Mouse (Mus musculus) forebrain, embryonic 15.5 days (tissue): Measurements from ENCODE around the gene Jmjd1c. TPM values are rescaled to one million over a fixed set of nuclear protein-coding genes. Genes with fewer than 3 reads are reported as not detected.
A peak's percentile ranks its signal among the peaks of the same experiment; 100 is the strongest.

ENCODE experiments used
- ATAC-seq: fragments of 200-750 bp; cut with Nextera tagmentation; replicated peaks from 2 replicates; pipeline ENCODE4 v1.8.0; 2017; ENCODE audit warnings: mild to moderate bottlenecking, moderate TSS enrichment, moderate library complexity
- H3K27ac ChIP-seq: fragments of 300-500 bp; sonication (generic); replicated peaks from 2 replicates; pipeline ENCODE4 v1.5.1; 2015; ENCODE audit warnings: mild to moderate bottlenecking, inconsistent platforms
- H3K27me3 ChIP-seq: fragments of 300-500 bp; sonication (generic); 2 replicates; pipeline ENCODE4 v1.6.1; 2015; ENCODE audit warnings: inconsistent platforms
- H3K36me3 ChIP-seq: fragments of 300-500 bp; sonication (generic); 2 replicates; pipeline ENCODE4 v1.6.1; 2015; ENCODE audit warnings: mild to moderate bottlenecking, inconsistent platforms
- H3K4me1 ChIP-seq: fragments of 300-500 bp; sonication (generic); 2 replicates; pipeline ENCODE4 v1.6.1; 2015; ENCODE audit warnings: inconsistent platforms
- H3K4me2 ChIP-seq: fragments of 300-500 bp; sonication (generic); replicated peaks from 2 replicates; pipeline ENCODE4 v1.6.1; 2015; ENCODE audit warnings: mild to moderate bottlenecking, inconsistent platforms
- H3K4me3 ChIP-seq: fragments of 300-500 bp; sonication (generic); 2 replicates; pipeline ENCODE4 v1.5.1; 2015; ENCODE audit warnings: mild to moderate bottlenecking, inconsistent platforms
- H3K9ac ChIP-seq: fragments of 300-500 bp; sonication (generic); replicated peaks from 2 replicates; pipeline ENCODE4 v1.6.1; 2015; ENCODE audit warnings: mild to moderate bottlenecking, inconsistent platforms
- H3K9me3 ChIP-seq: fragments of 300-500 bp; sonication (generic); 2 replicates; pipeline ENCODE4 v1.6.1; 2016; ENCODE audit warnings: inconsistent platforms
- WGBS: fragments of 180-500 bp; shearing (Covaris S2); methylation state at CpG from one replicate; pipeline ENCODE4 v1.1.7; 2015; ENCODE audit warnings: mixed read lengths; 5-methylcytosine and 5-hydroxymethylcytosine counted together
- polyA plus RNA-seq: library from polyadenylated mRNA; unstranded; fragments of >200 nt; fragmentation: Nextera tagmentation; extraction: Ambion mirVana; gene quantifications from 2 replicates; pipeline ENCODE4 v1.2.1, GENCODE M21; 2015

Gene Jmjd1c
- polyA plus RNA-seq, 1 experiment from 2014 or later, result 64.1 TPM

- ATAC-seq, result peak; percentile 94
- H3K36me3 ChIP-seq, result no peaks in the 10 kb centered on the region
- H3K27me3 ChIP-seq, result no peaks in the 10 kb centered on the region
- peak within 1 kb of the TSS; percentile 75 for H3K27ac ChIP-seq
- WGBS, result 3% methylated on average over 50 of the region's 52 CpGs
- H3K4me3 ChIP-seq, result peak within 1 kb of the TSS; percentile 93
- peaks cover 28% of the 10 kb centered on the region for H3K4me1 ChIP-seq
- H3K9ac ChIP-seq, result peak within 1 kb of the TSS; percentile 85
- H3K9me3 ChIP-seq, result no peaks in the 10 kb centered on the region
- peak within 1 kb of the TSS; percentile 93 for H3K4me2 ChIP-seq
Observed at GRCm38 (mm10) chr10:67285176-67285814, 189.4 kb downstream of the Jmjd1c start, which contains the start of gene Nrbf2. Gene Nrbf2, minus strand, starts transcription at chr10:67285305.

- Histone ChIP-seq H3K4me1 (peaks cover 21% of the 10 kb centered on the region), H3K36me3 (no peaks in the 10 kb centered on the region), H3K27me3 (no peaks in the 10 kb centered on the region), H3K9me3 (no peaks in the 10 kb centered on the region), H3K9ac (no peak overlapping the region), H3K4me2 (no peak overlapping the region), H3K27ac (no peak overlapping the region), H3K4me3 (no peak overlapping the region)
- 75% methylated on average over 3 of the region's 3 CpGs for WGBS
- ATAC-seq, result no peak
Observed at GRCm38 (mm10) chr10:67287877-67288276, 192.0 kb downstream of the Jmjd1c start.

GRCm38 (mm10) chr10:67290622-67291021 is 194.7 kb downstream of the Jmjd1c start:
- Histone ChIP-seq H3K36me3 (no peaks in the 10 kb centered on the region), H3K9me3 (no peaks in the 10 kb centered on the region), H3K4me2 (no peak overlapping the region), H3K4me1 (peaks cover 1% of the 10 kb centered on the region; the same call in 1 of the 2 replicates), H3K27me3 (no peaks in the 10 kb centered on the region), H3K4me3 (no peak overlapping the region), H3K27ac (no peak overlapping the region), H3K9ac (no peak overlapping the region)
- no peak for ATAC-seq
- 69% methylated on average over 4 of the region's 4 CpGs for WGBS

- no peaks in the 10 kb centered on the region for H3K4me1 ChIP-seq
- H3K9ac ChIP-seq, result no peak overlapping the region
- WGBS, result 86% methylated on average over 8 of the region's 8 CpGs
- H3K27ac ChIP-seq, result no peak overlapping the region
- H3K36me3 ChIP-seq, result no peaks in the 10 kb centered on the region
- no peak overlapping the region for H3K4me3 ChIP-seq
- no peak for ATAC-seq
- no peaks in the 10 kb centered on the region for H3K27me3 ChIP-seq
- H3K4me2 ChIP-seq, result no peak overlapping the region
- H3K9me3 ChIP-seq, result no peaks in the 10 kb centered on the region
Observed at GRCm38 (mm10) chr10:67291087-67291486, 195.2 kb downstream of the Jmjd1c start.

- no peak overlapping the region for H3K4me3 ChIP-seq
- WGBS, result 87% methylated on average over 5 of the region's 5 CpGs
- ATAC-seq, result no peak
- no peaks in the 10 kb centered on the region for H3K36me3 ChIP-seq
- no peak overlapping the region for H3K27ac ChIP-seq
- H3K9me3 ChIP-seq, result no peaks in the 10 kb centered on the region
- no peaks in the 10 kb centered on the region for H3K27me3 ChIP-seq
- no peak overlapping the region for H3K4me2 ChIP-seq
- no peak overlapping the region for H3K9ac ChIP-seq
- H3K4me1 ChIP-seq, result no peaks in the 10 kb centered on the region
Observed at GRCm38 (mm10) chr10:67295331-67295730, 199.4 kb downstream of the Jmjd1c start.

GRCm38 (mm10) chr10:67295938-67296466 is 200.1 kb downstream of the Jmjd1c start:
- no peaks in the 10 kb centered on the region for H3K4me1 ChIP-seq
- H3K9ac ChIP-seq, result no peak overlapping the region
- no peaks in the 10 kb centered on the region for H3K36me3 ChIP-seq
- no peak overlapping the region for H3K4me2 ChIP-seq
- no peaks in the 10 kb centered on the region for H3K9me3 ChIP-seq
- no peak overlapping the region for H3K4me3 ChIP-seq
- H3K27ac ChIP-seq, result no peak overlapping the region
- ATAC-seq, result no peak
- WGBS, result 89% methylated on average over 7 of the region's 7 CpGs
- no peaks in the 10 kb centered on the region for H3K27me3 ChIP-seq

GRCm38 (mm10) chr10:67296482-67297152 is 200.7 kb downstream of the Jmjd1c start:
- no peak for ATAC-seq
- Histone ChIP-seq H3K4me1 (no peaks in the 10 kb centered on the region), H3K4me3 (no peak overlapping the region), H3K4me2 (no peak overlapping the region), H3K27me3 (no peaks in the 10 kb centered on the region), H3K36me3 (no peaks in the 10 kb centered on the region), H3K27ac (no peak overlapping the region), H3K9me3 (no peaks in the 10 kb centered on the region), H3K9ac (no peak overlapping the region)
- 90% methylated on average over 8 of the region's 8 CpGs for WGBS

GRCm38 (mm10) chr10:67297175-67297855 is 201.4 kb downstream of the Jmjd1c start:
- no peak for ATAC-seq
- WGBS, result 92% methylated on average over 17 of the region's 17 CpGs
- no peak overlapping the region for H3K27ac ChIP-seq
- no peaks in the 10 kb centered on the region for H3K9me3 ChIP-seq
- no peaks in the 10 kb centered on the region for H3K36me3 ChIP-seq
- no peaks in the 10 kb centered on the region for H3K4me1 ChIP-seq
- no peaks in the 10 kb centered on the region for H3K27me3 ChIP-seq
- H3K4me2 ChIP-seq, result no peak overlapping the region
- no peak overlapping the region for H3K9ac ChIP-seq
- H3K4me3 ChIP-seq, result no peak overlapping the region

- Histone ChIP-seq H3K9me3 (no peaks in the 10 kb centered on the region), H3K9ac (no peak overlapping the region), H3K4me2 (no peak overlapping the region), H3K36me3 (no peaks in the 10 kb centered on the region), H3K27me3 (no peaks in the 10 kb centered on the region), H3K4me1 (no peaks in the 10 kb centered on the region), H3K4me3 (no peak overlapping the region), H3K27ac (no peak overlapping the region)
- no peak for ATAC-seq
- 59% methylated on average over 5 of the region's 5 CpGs for WGBS
Observed at GRCm38 (mm10) chr10:67298856-67299255, 202.9 kb downstream of the Jmjd1c start.

- 70% methylated on average over 4 of the region's 4 CpGs for WGBS
- H3K9me3 ChIP-seq, result no peaks in the 10 kb centered on the region
- no peak overlapping the region for H3K27ac ChIP-seq
- no peaks in the 10 kb centered on the region for H3K27me3 ChIP-seq
- ATAC-seq, result no peak
- no peak overlapping the region for H3K4me3 ChIP-seq
- H3K4me2 ChIP-seq, result no peak overlapping the region
- H3K36me3 ChIP-seq, result no peaks in the 10 kb centered on the region
- no peak overlapping the region for H3K9ac ChIP-seq
- H3K4me1 ChIP-seq, result no peaks in the 10 kb centered on the region
Observed at GRCm38 (mm10) chr10:67299285-67299684, 203.4 kb downstream of the Jmjd1c start.

- H3K4me3 ChIP-seq, result no peak overlapping the region
- no peak overlapping the region for H3K27ac ChIP-seq
- no peaks in the 10 kb centered on the region for H3K9me3 ChIP-seq
- WGBS, result 91% methylated on average over 6 of the region's 6 CpGs
- no peaks in the 10 kb centered on the region for H3K27me3 ChIP-seq
- no peak overlapping the region for H3K4me2 ChIP-seq
- no peaks in the 10 kb centered on the region for H3K36me3 ChIP-seq
- no peaks in the 10 kb centered on the region for H3K4me1 ChIP-seq
- no peak overlapping the region for H3K9ac ChIP-seq
- ATAC-seq, result no peak
Observed at GRCm38 (mm10) chr10:67301046-67301445, 205.1 kb downstream of the Jmjd1c start.

GRCm38 (mm10) chr10:67302340-67302739 is 206.4 kb downstream of the Jmjd1c start:
- Histone ChIP-seq H3K36me3 (no peaks in the 10 kb centered on the region), H3K27me3 (no peaks in the 10 kb centered on the region), H3K9me3 (no peaks in the 10 kb centered on the region), H3K9ac (no peak overlapping the region), H3K4me1 (no peaks in the 10 kb centered on the region), H3K27ac (no peak overlapping the region), H3K4me3 (no peak overlapping the region), H3K4me2 (no peak overlapping the region)
- 63% methylated on average over 2 of the region's 2 CpGs for WGBS
- ATAC-seq, result no peak
